Mouse (Mus musculus) heart, embryonic 16.5 days (tissue): ENCODE measurements around the gene Kirrel3. TPM values are rescaled to one million over a fixed set of nuclear protein-coding genes. Genes with fewer than 3 reads are reported as not detected.

ENCODE experiments used
- ATAC-seq: fragments of 200-750 bp; cut with Nextera tagmentation; replicated peaks from 2 replicates; pipeline ENCODE4 v1.8.0; 2017; ENCODE audit warnings: moderate number of reproducible peaks; ENCODE audit not compliant: insufficient read depth, low FRiP score; ENCODE audit errors: extremely low read depth
- H3K27ac ChIP-seq: fragments of 300-500 bp; sonication (generic); 2 replicates; pipeline ENCODE4 v1.5.1; 2014; ENCODE audit warnings: mild to moderate bottlenecking, low read length, control low read depth, moderate library complexity
- H3K27me3 ChIP-seq: fragments of 300-500 bp; sonication (generic); 2 replicates; pipeline ENCODE4 v1.6.1; 2014; ENCODE audit warnings: low read length, mixed read lengths; ENCODE audit not compliant: control insufficient read depth, insufficient read depth
- H3K36me3 ChIP-seq: fragments of 300-500 bp; sonication (generic); 2 replicates; pipeline ENCODE4 v1.6.1; 2014; ENCODE audit not compliant: control insufficient read depth, insufficient read depth
- H3K4me1 ChIP-seq: fragments of 300-500 bp; sonication (generic); 2 replicates; pipeline ENCODE4 v1.6.1; 2014; ENCODE audit warnings: low read length, mixed read lengths; ENCODE audit not compliant: control insufficient read depth, insufficient read depth
- H3K4me2 ChIP-seq: fragments of 300-500 bp; sonication (generic); 2 replicates; pipeline ENCODE4 v1.6.1; 2014; ENCODE audit warnings: low read depth, mild to moderate bottlenecking, control low read depth, low read length
- H3K4me3 ChIP-seq: fragments of 300-500 bp; sonication (generic); 2 replicates; pipeline ENCODE4 v1.5.1; 2014; ENCODE audit warnings: mild to moderate bottlenecking, control low read depth, low read length
- H3K9ac ChIP-seq: fragments of 300-500 bp; sonication (generic); 2 replicates; pipeline ENCODE4 v1.6.1; 2014; ENCODE audit warnings: low read length, control low read depth
- H3K9me3 ChIP-seq: fragments of 300-500 bp; sonication (generic); replicated peaks from 2 replicates; pipeline ENCODE4 v1.6.1; 2016; ENCODE audit warnings: low read length; ENCODE audit not compliant: control insufficient read depth
- WGBS: fragments of 180-500 bp; shearing (Covaris S2); extraction: QIAGEN DNeasy Blood & Tissue Kit; methylation state at CpG from one replicate; pipeline ENCODE4 v1.1.7; 2014; 5-methylcytosine and 5-hydroxymethylcytosine counted together
- polyA plus RNA-seq: library from polyadenylated mRNA; unstranded; fragments of >200 nt; fragmentation: Nextera tagmentation; extraction: Ambion mirVana; gene quantifications from 2 replicates; pipeline ENCODE4 v1.2.1, GENCODE M21; 2015

Gene Kirrel3
- polyA plus RNA-seq, 1 experiment from 2014 or later, result 1.6 TPM

- Histone ChIP-seq H3K4me3 (no peak overlapping the region), H3K9ac (no peak overlapping the region), H3K9me3 (no peaks in the 10 kb centered on the region), H3K4me1 (no peaks in the 10 kb centered on the region), H3K4me2 (no peak overlapping the region), H3K36me3 (no peaks in the 10 kb centered on the region), H3K27me3 (no peaks in the 10 kb centered on the region), H3K27ac (no peak overlapping the region)
- ATAC-seq, result no peak
- 73% methylated on average over 6 of the region's 6 CpGs for WGBS
Observed at GRCm38 (mm10) chr9:34969881-34970490, 484.3 kb downstream of the Kirrel3 start.

GRCm38 (mm10) chr9:34974326-34974725 is 488.6 kb downstream of the Kirrel3 start:
- 92% methylated on average over 1 of the region's 1 CpGs for WGBS
- no peaks in the 10 kb centered on the region for H3K27me3 ChIP-seq
- no peak for ATAC-seq
- no peaks in the 10 kb centered on the region for H3K4me1 ChIP-seq
- no peak overlapping the region for H3K4me2 ChIP-seq
- no peaks in the 10 kb centered on the region for H3K36me3 ChIP-seq
- no peaks in the 10 kb centered on the region; the same call in 1 of the 2 replicates for H3K9me3 ChIP-seq
- no peak overlapping the region for H3K27ac ChIP-seq
- H3K4me3 ChIP-seq, result no peak overlapping the region
- no peak overlapping the region for H3K9ac ChIP-seq

GRCm38 (mm10) chr9:34975245-34975644 is 489.6 kb downstream of the Kirrel3 start:
- Histone ChIP-seq H3K4me2 (no peak overlapping the region), H3K27ac (no peak overlapping the region), H3K9me3 (no peaks in the 10 kb centered on the region; the same call in 1 of the 2 replicates), H3K9ac (no peak overlapping the region), H3K36me3 (no peaks in the 10 kb centered on the region), H3K4me1 (no peaks in the 10 kb centered on the region), H3K4me3 (no peak overlapping the region), H3K27me3 (no peaks in the 10 kb centered on the region)
- 88% methylated on average over 6 of the region's 6 CpGs for WGBS
- no peak for ATAC-seq

- 75% methylated on average over 8 of the region's 8 CpGs for WGBS
- Histone ChIP-seq H3K4me2 (no peak overlapping the region), H3K4me3 (no peak overlapping the region), H3K4me1 (no peaks in the 10 kb centered on the region), H3K9ac (no peak overlapping the region), H3K27me3 (no peaks in the 10 kb centered on the region), H3K36me3 (no peaks in the 10 kb centered on the region), H3K27ac (no peak overlapping the region), H3K9me3 (no peaks in the 10 kb centered on the region; the same call in 1 of the 2 replicates)
- ATAC-seq, result no peak
Observed at GRCm38 (mm10) chr9:34976596-34977462, 491.1 kb downstream of the Kirrel3 start.

- Histone ChIP-seq H3K27me3 (no peaks in the 10 kb centered on the region), H3K9me3 (no peaks in the 10 kb centered on the region; the same call in 1 of the 2 replicates), H3K9ac (no peak overlapping the region), H3K27ac (no peak overlapping the region), H3K4me3 (no peak overlapping the region), H3K36me3 (no peaks in the 10 kb centered on the region), H3K4me2 (no peak overlapping the region), H3K4me1 (no peaks in the 10 kb centered on the region)
- no peak for ATAC-seq
- 82% methylated on average over 8 of the region's 8 CpGs for WGBS
Observed at GRCm38 (mm10) chr9:34977700-34978099, 492.0 kb downstream of the Kirrel3 start.

- H3K9ac ChIP-seq, result no peak overlapping the region
- no peak overlapping the region for H3K27ac ChIP-seq
- no peaks in the 10 kb centered on the region for H3K4me1 ChIP-seq
- no peak overlapping the region for H3K4me3 ChIP-seq
- no peaks in the 10 kb centered on the region for H3K36me3 ChIP-seq
- H3K9me3 ChIP-seq, result no peaks in the 10 kb centered on the region; the same call in 1 of the 2 replicates
- no peak overlapping the region for H3K4me2 ChIP-seq
- H3K27me3 ChIP-seq, result no peaks in the 10 kb centered on the region
- 62% methylated on average over 3 of the region's 3 CpGs for WGBS
- no peak for ATAC-seq
Observed at GRCm38 (mm10) chr9:34978229-34978628, 492.5 kb downstream of the Kirrel3 start.

- Histone ChIP-seq H3K9ac (no peak overlapping the region), H3K27ac (no peak overlapping the region), H3K4me1 (no peaks in the 10 kb centered on the region), H3K4me3 (no peak overlapping the region), H3K36me3 (no peaks in the 10 kb centered on the region), H3K27me3 (no peaks in the 10 kb centered on the region; the same call in 1 of the 2 replicates), H3K4me2 (no peak overlapping the region), H3K9me3 (no peaks in the 10 kb centered on the region; the same call in 1 of the 2 replicates)
- 84% methylated on average over 5 of the region's 5 CpGs for WGBS
- no peak for ATAC-seq
Observed at GRCm38 (mm10) chr9:34980516-34981265, 495.0 kb downstream of the Kirrel3 start.

GRCm38 (mm10) chr9:34983513-34984462 is 498.1 kb downstream of the Kirrel3 start:
- no peaks in the 10 kb centered on the region; the same call in 1 of the 2 replicates for H3K9me3 ChIP-seq

More at GRCm38 (mm10) chr9:34983513-34984462, 498.1 kb downstream of the Kirrel3 start:
- Histone ChIP-seq H3K27me3 (no peaks in the 10 kb centered on the region; the same call in 1 of the 2 replicates), H3K9ac (no peak overlapping the region), H3K4me1 (no peaks in the 10 kb centered on the region), H3K27ac (no peak overlapping the region), H3K4me2 (peak overlapping the region; percentile 35), H3K36me3 (no peaks in the 10 kb centered on the region), H3K4me3 (no peak overlapping the region)
- WGBS, result 34% methylated on average over 12 of the region's 12 CpGs
- no peak for ATAC-seq
